Mouse (Mus musculus): Measurements from ENCODE around the gene Drd1.

DNA sequence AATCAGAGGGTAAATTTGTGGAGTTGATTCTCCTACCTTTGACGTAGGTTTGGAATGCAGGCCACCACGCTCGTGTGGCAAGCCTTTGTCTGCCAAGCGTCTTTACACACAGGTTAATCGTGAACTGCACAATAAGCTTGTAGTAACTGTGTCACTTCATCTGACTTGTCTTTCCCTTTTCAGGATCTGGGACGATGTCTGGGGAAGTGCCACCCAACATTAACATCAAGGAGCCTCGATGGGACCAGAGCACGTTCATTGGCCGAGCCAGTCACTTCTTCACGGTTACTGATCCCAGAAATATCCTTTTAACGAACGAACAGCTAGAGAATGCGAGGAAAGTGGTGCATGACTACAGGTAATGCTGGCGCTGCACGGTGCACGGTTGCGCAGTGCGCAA lies 29.8 kb upstream of the Drd1 start:
- TF ChIP-seq CTCF (IDR thresholded peaks at IDR 0.05; ENCODE audit: low read depth) (no peak), EP300 (IDR thresholded peaks at IDR 0.05; ENCODE audit: low read depth) (no peak)
